Mouse (Mus musculus): ENCODE results near the gene Psmd13. TPM values are rescaled to one million over a fixed set of nuclear protein-coding genes. Genes with fewer than 3 reads are reported as not detected.

Psmd13 gene
- total RNA-seq, 2 experiments from 2014 or later, result 155 to 165 TPM

- no peak for DNase-seq
- intact Hi-C loops (cut with DNase I), result loop anchor here (10.0 kb wide), 1 partner anchor 273 kb away; the partner anchor contains the start of gene Rnh1
Measured at GRCm38 (mm10) chr7:140902036-140902875, 20.5 kb downstream of the Psmd13 start.

DNA sequence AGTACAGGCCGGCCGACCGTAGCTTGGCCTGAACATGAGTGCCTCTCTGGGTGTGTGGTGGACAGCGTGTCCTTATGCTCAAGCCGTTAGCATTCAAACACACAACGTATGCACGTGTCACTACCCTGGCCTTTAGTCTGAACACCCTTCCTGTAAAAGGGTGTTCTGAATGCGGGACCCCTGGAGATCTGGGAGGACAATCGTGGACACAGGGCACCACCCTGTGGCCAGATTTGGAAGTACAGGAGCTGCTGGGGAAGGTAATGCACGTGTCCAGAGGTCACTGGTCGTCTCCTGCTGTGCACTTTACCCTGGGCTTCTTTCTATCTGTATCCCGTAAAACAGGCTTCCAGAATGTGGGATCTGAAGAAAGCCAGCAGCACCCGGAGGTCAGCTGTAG lies 21.4 kb downstream of the Psmd13 start:
- DNase-seq, result peak; percentile 79
- intact Hi-C loops (cut with DNase I), result loop anchor here (10.0 kb wide), 1 partner anchor 272 kb away; the partner anchor contains the start of gene Rnh1

GRCm38 (mm10) chr7:140905642-140906081 lies 23.9 kb downstream of the Psmd13 start:
- no peak for DNase-seq
- intact Hi-C loops (cut with DNase I), result loop anchor here (5.0 to 10.0 kb wide), 2 partner anchors 58 to 269 kb away; partner anchors contain the start of genes Odf3, Rnh1 and Scgb1c1

DNA sequence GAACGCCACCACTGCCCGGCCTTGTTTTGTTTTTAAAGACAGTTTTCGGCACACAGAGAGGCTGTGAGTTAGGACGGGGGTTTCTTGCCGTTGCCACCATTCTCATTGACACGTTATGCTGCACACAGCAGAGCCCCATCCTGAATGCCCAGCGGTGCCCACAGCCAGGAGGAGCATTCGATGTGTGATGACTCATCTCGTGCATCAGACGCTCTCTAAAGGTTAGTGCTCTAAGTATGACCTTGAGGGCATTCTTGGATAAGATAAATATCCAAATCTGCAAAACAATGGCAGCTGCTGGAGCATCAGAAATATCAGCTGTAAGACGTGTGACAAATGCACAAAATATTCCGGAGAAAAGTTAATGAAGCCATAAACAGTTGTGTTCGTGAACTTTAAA lies 25.4 kb downstream of the Psmd13 start:
- intact Hi-C loops (cut with DNase I), result loop anchor here (5.0 to 10.0 kb wide), 2 partner anchors 60 to 268 kb away; partner anchors contain the start of genes Odf3, Rnh1 and Scgb1c1
- DNase-seq, result no peak

DNA sequence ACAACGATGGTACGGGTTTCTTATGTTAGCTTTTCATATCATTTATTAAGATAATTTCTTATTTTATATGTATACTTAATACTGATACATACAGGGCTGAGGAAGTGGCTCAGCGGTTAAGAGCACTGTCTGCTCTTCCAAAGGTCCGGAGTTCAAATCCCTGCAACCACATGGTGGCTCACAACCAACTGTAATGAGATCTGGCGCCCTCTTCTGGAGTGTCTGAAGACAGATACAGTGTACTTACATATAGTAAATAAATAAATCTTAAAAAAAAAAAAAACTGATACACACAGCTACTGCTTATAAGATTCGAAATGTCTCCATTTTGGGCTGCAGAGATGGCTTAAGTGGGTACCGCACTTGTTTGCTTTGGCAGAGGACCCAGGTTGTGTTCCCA lies 25.9 kb downstream of the Psmd13 start:
- no peak for DNase-seq
- intact Hi-C loops (cut with DNase I), result loop anchor here (2.0 to 10.0 kb wide), 3 partner anchors 60 to 267 kb away; partner anchors contain the start of genes Odf3, Rnh1 and Scgb1c1

- no peak for DNase-seq
- intact Hi-C loops (cut with DNase I), result loop anchor here (2.0 to 10.0 kb wide), 3 partner anchors 61 to 267 kb away; partner anchors contain the start of genes Odf3, Rnh1 and Scgb1c1
Measured at GRCm38 (mm10) chr7:140908181-140908580, 26.4 kb downstream of the Psmd13 start.

DNA sequence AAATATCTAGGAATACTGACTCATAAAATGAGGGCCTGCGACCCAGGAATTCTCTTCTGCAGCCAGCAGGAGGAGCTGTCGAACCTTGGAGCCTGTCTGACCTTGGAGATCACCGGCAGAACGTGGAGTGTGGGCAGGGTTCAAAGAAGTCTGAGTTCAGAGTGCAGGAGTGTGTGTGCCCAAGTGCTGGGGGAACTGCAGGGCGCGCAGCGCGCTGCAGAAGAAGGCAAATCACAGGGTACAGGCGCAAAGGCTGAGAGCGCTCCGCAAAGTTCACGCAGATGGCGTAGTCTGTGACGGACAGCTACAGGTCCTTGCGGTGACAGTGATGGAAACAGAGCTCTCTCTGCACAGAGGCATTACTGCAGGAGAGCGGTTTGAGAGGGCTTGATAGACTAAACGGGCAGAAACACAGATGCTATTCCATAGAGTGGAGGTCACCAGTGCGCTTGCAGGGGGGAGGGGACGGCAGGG lies 26.9 kb downstream of the Psmd13 start:
- intact Hi-C loops (cut with DNase I), result loop anchor here (2.0 to 10.0 kb wide), 3 partner anchors 61 to 266 kb away; partner anchors contain the start of genes Odf3, Rnh1 and Scgb1c1
- peak; percentile 76 for DNase-seq

DNA sequence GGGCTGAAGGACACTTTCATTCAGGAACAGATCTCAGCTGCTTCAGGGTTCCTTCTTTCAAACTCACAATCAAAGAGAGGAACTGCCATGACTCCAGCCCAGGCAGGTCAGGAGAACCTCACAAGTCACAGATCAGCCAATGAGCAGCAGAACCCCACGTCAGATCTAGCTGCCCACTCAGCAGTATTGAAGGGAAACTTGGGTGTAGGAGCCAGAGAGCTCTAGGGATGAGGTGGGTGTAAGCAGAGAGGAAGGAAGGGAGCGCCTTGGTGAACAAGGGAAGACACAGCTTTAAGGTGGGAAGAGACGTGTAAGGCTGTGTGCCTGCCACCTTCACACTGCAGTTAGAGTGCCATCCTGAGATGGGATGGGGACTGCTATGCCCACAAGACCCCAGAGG lies 30.5 kb downstream of the Psmd13 start:
- no peak for DNase-seq
- intact Hi-C loops (cut with DNase I), result no loop called here

DNA sequence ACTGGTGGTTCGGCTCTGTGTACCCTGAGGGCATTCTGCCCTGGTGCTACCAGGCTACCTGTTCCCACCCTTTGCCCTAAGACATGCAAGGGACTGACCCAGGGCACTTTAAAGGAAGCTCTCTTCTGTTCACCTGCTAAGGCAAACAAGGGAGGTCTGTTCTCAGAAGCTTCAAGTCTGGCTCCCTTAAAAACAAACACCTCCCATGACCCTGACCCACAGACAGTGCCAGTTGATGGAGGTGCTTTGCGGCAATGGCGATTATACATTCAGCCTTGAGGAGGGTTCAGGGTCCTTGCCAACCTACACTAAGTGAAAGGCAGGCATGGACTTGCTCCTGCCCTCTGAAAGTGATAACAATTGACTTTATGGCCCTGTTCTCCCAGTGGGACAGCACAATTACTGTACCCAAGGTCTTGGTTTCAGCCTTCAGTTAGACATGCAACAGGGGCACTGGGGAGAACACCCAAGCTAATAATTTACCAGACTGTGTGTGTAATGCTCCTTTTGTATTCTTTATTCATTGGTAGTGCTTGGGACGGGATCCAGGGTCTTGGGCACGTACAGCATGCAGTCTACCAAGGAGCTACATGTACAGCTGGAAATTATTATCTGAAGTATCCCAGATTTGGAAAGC lies 31.2 kb downstream of the Psmd13 start:
- DNase-seq, result no peak
- intact Hi-C loops (cut with DNase I), result no loop called here

DNA sequence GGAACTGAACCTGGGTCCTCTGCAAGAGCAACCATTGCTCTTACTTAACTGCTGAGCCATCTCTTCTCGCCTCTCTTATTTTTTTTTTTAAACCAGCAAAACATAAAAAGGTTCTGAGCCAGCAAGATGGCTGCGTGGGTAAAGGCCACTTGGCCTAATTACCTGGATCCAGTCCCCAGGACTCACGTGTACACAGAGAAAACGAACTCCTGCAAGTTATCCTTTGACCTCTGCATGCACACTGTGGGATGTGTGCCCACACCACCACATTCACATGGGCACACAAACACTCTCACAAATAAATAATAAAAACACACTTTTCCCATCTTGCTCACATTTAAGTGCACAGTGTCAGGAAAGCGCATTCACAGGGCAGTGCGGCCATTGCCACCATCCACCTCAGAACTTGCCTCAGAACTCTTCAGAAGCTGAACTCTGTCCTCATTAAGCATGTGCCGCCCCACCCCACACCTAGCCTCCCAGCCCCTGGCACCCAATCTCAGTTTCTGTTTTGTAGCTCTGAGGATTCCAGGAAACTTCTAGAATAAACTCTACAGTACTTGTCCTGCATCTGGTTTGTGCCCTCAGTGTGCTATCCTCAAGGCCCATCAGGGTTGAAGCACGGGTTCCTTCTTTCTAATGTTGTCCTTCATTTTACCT lies 32.4 kb downstream of the Psmd13 start:
- intact Hi-C loops (cut with DNase I), result no loop called here
- DNase-seq, result no peak

- no peak for DNase-seq
- intact Hi-C loops (cut with DNase I), result no loop called here
Measured at GRCm38 (mm10) chr7:140919911-140920310, 38.1 kb downstream of the Psmd13 start.

- intact Hi-C loops (cut with DNase I), result no loop called here
- DNase-seq, result no peak
Measured at GRCm38 (mm10) chr7:140920418-140921029, 38.8 kb downstream of the Psmd13 start, which contains the start of gene Nlrp6. TSS of gene Nlrp6 (plus strand) at chr7:140920902.

DNA sequence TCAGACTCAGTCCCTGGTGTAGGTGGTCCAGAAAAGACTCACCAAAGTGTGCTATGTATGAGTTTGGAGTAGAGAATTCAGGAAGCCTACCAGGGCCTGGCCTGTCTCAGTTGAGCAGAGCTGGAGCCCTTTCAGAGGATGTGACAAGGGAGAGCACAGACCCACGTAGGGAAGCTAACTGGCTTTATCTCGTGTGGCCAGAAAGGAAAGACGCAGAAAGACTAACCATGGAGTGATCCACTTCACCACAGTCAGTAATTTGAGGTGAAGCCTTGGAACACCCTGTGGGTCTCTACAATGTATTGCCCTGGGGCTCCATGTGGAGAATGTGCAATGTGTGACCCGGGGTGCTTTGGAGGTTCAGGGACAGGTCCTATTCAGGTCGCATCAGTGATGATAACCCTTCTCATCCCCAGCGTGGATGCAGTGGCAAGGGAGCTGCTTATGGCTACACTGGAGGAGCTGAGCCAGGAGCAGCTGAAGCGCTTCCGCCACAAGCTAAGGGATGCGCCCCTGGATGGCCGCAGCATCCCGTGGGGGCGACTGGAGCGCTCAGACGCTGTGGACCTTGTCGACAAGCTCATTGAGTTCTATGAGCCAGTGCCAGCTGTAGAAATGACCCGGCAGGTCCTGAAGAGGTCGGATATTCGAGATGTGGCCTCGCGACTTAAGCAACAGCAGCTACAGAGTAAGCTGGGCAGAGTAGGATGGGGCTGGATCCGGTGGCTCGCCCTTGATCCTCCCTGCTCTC lies 39.6 kb downstream of the Psmd13 start:
- intact Hi-C loops (cut with DNase I), result no loop called here
- DNase-seq, result no peak

GRCm38 (mm10) chr7:140922398-140923069 lies 40.8 kb downstream of the Psmd13 start:
- DNase-seq, result peak; percentile 78
- intact Hi-C loops (cut with DNase I), result no loop called here

DNA sequence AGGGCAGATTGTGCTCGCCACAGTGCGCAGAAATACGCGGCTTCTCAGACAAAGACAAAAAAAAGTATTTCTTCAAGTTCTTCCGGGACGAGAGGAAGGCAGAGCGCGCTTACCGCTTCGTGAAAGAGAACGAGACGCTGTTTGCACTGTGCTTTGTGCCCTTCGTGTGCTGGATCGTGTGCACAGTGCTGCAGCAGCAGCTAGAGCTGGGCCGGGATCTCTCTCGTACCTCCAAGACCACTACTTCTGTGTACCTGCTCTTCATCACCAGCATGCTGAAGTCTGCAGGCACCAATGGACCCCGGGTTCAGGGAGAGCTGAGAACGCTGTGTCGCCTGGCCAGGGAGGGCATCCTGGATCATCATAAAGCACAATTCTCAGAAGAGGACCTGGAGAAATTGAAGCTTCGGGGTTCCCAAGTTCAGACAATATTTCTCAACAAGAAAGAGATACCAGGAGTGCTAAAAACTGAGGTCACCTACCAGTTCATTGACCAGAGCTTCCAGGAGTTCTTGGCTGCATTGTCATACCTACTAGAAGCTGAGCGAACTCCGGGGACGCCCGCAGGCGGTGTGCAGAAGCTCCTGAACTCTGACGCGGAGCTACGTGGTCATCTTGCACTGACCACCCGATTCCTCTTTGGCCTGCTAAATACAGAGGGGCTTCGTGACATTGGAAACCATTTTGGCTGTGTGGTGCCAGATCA lies 41.5 kb downstream of the Psmd13 start:
- DNase-seq, result no peak
- intact Hi-C loops (cut with DNase I), result no loop called here

DNA sequence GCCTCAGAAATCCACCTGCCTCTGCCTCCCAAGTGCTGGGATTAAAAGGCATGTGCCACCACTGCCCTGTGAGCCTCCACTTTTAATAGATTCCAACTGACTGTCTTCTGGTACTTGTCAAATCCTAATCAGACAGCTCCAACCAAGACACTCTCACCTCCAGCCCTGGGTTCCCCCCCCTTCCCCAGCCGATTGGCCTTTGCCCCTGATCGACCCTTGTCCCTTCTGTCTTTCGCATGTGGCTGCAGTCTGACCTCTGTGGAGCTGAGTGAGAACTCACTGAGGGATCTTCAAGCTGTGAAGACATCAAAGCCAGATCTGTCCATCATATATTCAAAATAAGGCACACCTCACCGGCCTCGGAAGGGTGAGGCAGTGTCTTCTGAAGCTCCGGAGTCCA lies 45.4 kb downstream of the Psmd13 start:
- intact Hi-C loops (cut with DNase I), result no loop called here
- no peak for DNase-seq

GRCm38 (mm10) chr7:140938436-140938835 lies 56.7 kb downstream of the Psmd13 start:
- intact Hi-C loops (cut with DNase I), result no loop called here
- DNase-seq, result no peak

DNA sequence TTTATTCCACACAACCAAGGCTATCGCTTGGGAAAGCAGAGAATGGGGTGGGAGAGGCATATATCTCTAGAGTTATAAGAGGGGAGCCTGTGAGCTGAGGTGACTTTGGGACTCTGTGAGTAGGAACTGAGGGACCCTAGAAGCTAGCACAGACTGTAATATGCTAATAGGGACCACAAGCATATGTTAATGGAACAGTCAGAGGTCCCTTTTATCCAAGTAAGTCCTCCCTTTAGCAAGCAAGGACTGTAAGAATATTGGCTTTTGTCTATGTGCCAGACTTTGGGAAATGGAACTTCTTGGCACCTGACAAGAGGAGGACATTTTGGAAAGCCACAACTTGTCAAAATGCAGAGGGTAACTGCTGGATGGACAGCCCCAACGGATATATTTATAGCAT lies 57.1 kb downstream of the Psmd13 start:
- DNase-seq, result no peak
- intact Hi-C loops (cut with DNase I), result no loop called here
